Mouse (Mus musculus) bone marrow, adult 2 months (tissue): ENCODE measurements around the gene Tmem216. TPM values are rescaled to one million over a fixed set of nuclear protein-coding genes. Genes with fewer than 3 reads are reported as not detected.

ENCODE experiments used
- H3K27ac ChIP-seq: fragments of 200-500 bp; 2 replicates; pipeline ENCODE4 v1.5.1; 2012; ENCODE audit warnings: low read depth, mild to moderate bottlenecking, control low read depth, inconsistent platforms, low read length; ENCODE audit not compliant: control insufficient read depth, poor library complexity, insufficient read depth
- H3K4me1 ChIP-seq: fragments of 200-500 bp; 2 replicates; pipeline ENCODE4 v1.6.1; 2011; ENCODE audit warnings: low read length; ENCODE audit not compliant: control insufficient read depth, insufficient read depth
- H3K4me3 ChIP-seq: fragments of 200-500 bp; replicated peaks from 2 replicates; pipeline ENCODE3; 2011; ENCODE audit warnings: mild to moderate bottlenecking, low read depth, low read length, control low read depth; ENCODE audit not compliant: control insufficient read depth
- CTCF ChIP-seq: fragments of 200-500 bp; IDR thresholded peaks from 2 replicates; pipeline ENCODE4 v1.5.1; 2011; ENCODE audit warnings: low read length, control low read depth; ENCODE audit not compliant: control insufficient read depth, insufficient read depth
- POLR2A ChIP-seq: fragments of 200-500 bp; IDR thresholded peaks from 2 replicates; pipeline ENCODE4 v1.6.1; 2011; ENCODE audit warnings: low read depth, mild to moderate bottlenecking, control low read depth, low read length, borderline replicate concordance; ENCODE audit not compliant: control insufficient read depth
- WGBS: fragments of 180-500 bp; shearing (Covaris S2); methylation state at CpG from one replicate; pipeline ENCODE4 v1.1.7; 2018; 5-methylcytosine and 5-hydroxymethylcytosine counted together
- polyA plus RNA-seq: library from polyadenylated mRNA; stranded (reverse); fragments of >200 nt; gene quantifications from 2 replicates; pipeline ENCODE4 v1.2.4, GENCODE M21; 2011; ENCODE audit warnings: low replicate concordance; ENCODE audit not compliant: missing spikeins, insufficient read depth, insufficient read length

The Tmem216 gene
- polyA plus RNA-seq, 1 experiment: 25.1 TPM

GRCm38 (mm10) chr19:10521926-10522325 is 34.1 kb downstream of the Tmem216 start:
- H3K4me3 ChIP-seq: no peak overlapping the region
- no peak for TF ChIP-seq CTCF
- no peak for TF ChIP-seq POLR2A
- WGBS: 57% methylated on average over 1 of the region's 1 CpGs
- peaks cover 1% of the 10 kb centered on the region for H3K4me1 ChIP-seq
- H3K27ac ChIP-seq: no peak overlapping the region

- Histone ChIP-seq H3K27ac (no peak overlapping the region), H3K4me1 (no peaks in the 10 kb centered on the region; the same call in none of the 2 replicates), H3K4me3 (no peak overlapping the region)
- 0 out of 2 replicates have a peak, but pooled peaks have one; percentile 2 for TF ChIP-seq CTCF
- no peak for TF ChIP-seq POLR2A
- WGBS: 67% methylated on average over 1 of the region's 1 CpGs
Measured at GRCm38 (mm10) chr19:10520355-10520754, 35.7 kb downstream of the Tmem216 start.

- Histone ChIP-seq H3K4me1 (no peaks in the 10 kb centered on the region), H3K4me3 (no peak overlapping the region), H3K27ac (no peak overlapping the region)
- 56% methylated on average over 6 of the region's 6 CpGs for WGBS
- TF ChIP-seq POLR2A (no peak), CTCF (no peak)
Measured at GRCm38 (mm10) chr19:10510759-10511330, 45.2 kb downstream of the Tmem216 start.

- Histone ChIP-seq H3K4me1 (no peaks in the 10 kb centered on the region), H3K4me3 (no peak overlapping the region), H3K27ac (no peak overlapping the region)
- 26% methylated on average over 4 of the region's 4 CpGs for WGBS
- TF ChIP-seq POLR2A (no peak), CTCF (peak; percentile 94)
Measured at GRCm38 (mm10) chr19:10502571-10502970, 53.5 kb downstream of the Tmem216 start.

- TF ChIP-seq CTCF (no peak), POLR2A (no peak)
- H3K27ac ChIP-seq: no peak overlapping the region
- no peaks in the 10 kb centered on the region for H3K4me1 ChIP-seq
- H3K4me3 ChIP-seq: no peak overlapping the region
- 88% methylated on average over 8 of the region's 8 CpGs for WGBS
Measured at GRCm38 (mm10) chr19:10500581-10500980, 55.5 kb downstream of the Tmem216 start.

GRCm38 (mm10) chr19:10497512-10498160 is 58.4 kb downstream of the Tmem216 start:
- H3K4me1 ChIP-seq: no peaks in the 10 kb centered on the region
- 23% methylated on average over 8 of the region's 8 CpGs for WGBS

GRCm38 (mm10) chr19:10496976-10497375 is 59.1 kb downstream of the Tmem216 start:
- H3K4me3 ChIP-seq: no peak overlapping the region
- TF ChIP-seq POLR2A (no peak), CTCF (no peak)
- WGBS: 79% methylated on average over 2 of the region's 2 CpGs
- no peaks in the 10 kb centered on the region for H3K4me1 ChIP-seq
- H3K27ac ChIP-seq: no peak overlapping the region

More at GRCm38 (mm10) chr19:10497512-10498160, 58.4 kb downstream of the Tmem216 start:
- H3K4me3 ChIP-seq: no peak overlapping the region
- H3K27ac ChIP-seq: no peak overlapping the region
- TF ChIP-seq POLR2A: no peak
- no peak for TF ChIP-seq CTCF

GRCm38 (mm10) chr19:10495670-10496069 is 60.4 kb downstream of the Tmem216 start:
- no peak overlapping the region for H3K4me3 ChIP-seq
- no peaks in the 10 kb centered on the region for H3K4me1 ChIP-seq
- no peak overlapping the region for H3K27ac ChIP-seq
- 86% methylated on average over 1 of the region's 1 CpGs for whole genome bisulfite sequencing
- TF ChIP-seq POLR2A: no peak
- no peak for TF ChIP-seq CTCF

GRCm38 (mm10) chr19:10486264-10486738 is 69.7 kb downstream of the Tmem216 start:
- H3K4me3 ChIP-seq: no peak overlapping the region
- no peaks in the 10 kb centered on the region for H3K4me1 ChIP-seq
- H3K27ac ChIP-seq: no peak overlapping the region
- TF ChIP-seq CTCF (peak; percentile 67), POLR2A (no peak)
- WGBS: 29% methylated on average over 9 of the region's 9 CpGs

Other genes with a start within 250 kb of the Tmem216 start
- 0.37 and 1.9 TPM in 2 replicates for gene Syt7, start 167.1 kb downstream of the Tmem216 start, polyA plus RNA-seq
- gene Lrrc10b, start 98.8 kb downstream of the Tmem216 start, polyA plus RNA-seq: not detected in 2 replicates
- 1.00 and 2.9 TPM in 2 replicates for gene Ppp1r32, start 73.3 kb downstream of the Tmem216 start, polyA plus RNA-seq
- gene Cpsf7, start 31.0 kb downstream of the Tmem216 start, polyA plus RNA-seq: 46.7 and 87.1 TPM in 2 replicates
- 23.6 and 31.2 TPM in 2 replicates for gene Sdhaf2, start 30.1 kb downstream of the Tmem216 start, polyA plus RNA-seq
- 17.7 and 34.4 TPM in 2 replicates for gene Cyb561a3, start 20.9 kb upstream of the Tmem216 start, polyA plus RNA-seq
- 7.2 and 16.5 TPM in 2 replicates for gene Tmem138, start 21.1 kb upstream of the Tmem216 start, polyA plus RNA-seq
- 59.3 and 107 TPM in 2 replicates for gene Ddb1, start 49.1 kb upstream of the Tmem216 start, polyA plus RNA-seq
- 3.7 and 5.3 TPM in 2 replicates for gene Tkfc, start 49.4 kb upstream of the Tmem216 start, polyA plus RNA-seq
- gene Vwce, start 78.0 kb upstream of the Tmem216 start, polyA plus RNA-seq: 0.41 and 0.77 TPM in 2 replicates
- gene Pga5, start 121.8 kb upstream of the Tmem216 start, polyA plus RNA-seq: not detected in 2 replicates
- gene Vps37c, start 132.5 kb upstream of the Tmem216 start, polyA plus RNA-seq: 14.4 and 29.5 TPM in 2 replicates
- gene Cd5, start 182.8 kb upstream of the Tmem216 start, polyA plus RNA-seq: 1.1 and 2.2 TPM in 2 replicates